Mouse (Mus musculus) midbrain, postnatal 0 days (tissue): Measurements from ENCODE around the gene Rtn4rl1. TPM values are rescaled to one million over a fixed set of nuclear protein-coding genes. Genes with fewer than 3 reads are reported as not detected.

Source experiments
- ATAC-seq: fragments of 200-750 bp; cut with Nextera tagmentation; 2 replicates; pipeline ENCODE4 v1.8.0; 2017; ENCODE audit warnings: moderate number of reproducible peaks, mild to moderate bottlenecking, moderate TSS enrichment, moderate library complexity; ENCODE audit not compliant: low FRiP score
- DNase-seq: peaks from one replicate; pipeline ENCODE4 v3.0.0-alpha.2; 2015; ENCODE audit warnings: low spot score
- H3K27ac ChIP-seq: fragments of 300-500 bp; sonication (generic); 2 replicates; pipeline ENCODE4 v1.5.1; 2014; ENCODE audit warnings: low read depth, mild to moderate bottlenecking, low read length, mixed read lengths
- H3K27me3 ChIP-seq: fragments of 300-500 bp; sonication (generic); 2 replicates; pipeline ENCODE4 v1.6.1; 2014; ENCODE audit warnings: low read length, control low read depth, mixed read lengths; ENCODE audit not compliant: insufficient read depth
- H3K36me3 ChIP-seq: fragments of 300-500 bp; sonication (generic); 2 replicates; pipeline ENCODE4 v1.6.1; 2014; ENCODE audit warnings: low read length, control low read depth, mixed read lengths; ENCODE audit not compliant: insufficient read depth
- H3K4me1 ChIP-seq: fragments of 300-500 bp; sonication (generic); 2 replicates; pipeline ENCODE4 v1.6.1; 2014; ENCODE audit warnings: mild to moderate bottlenecking, control low read depth, antibody characterized with exemption, low read length, mixed read lengths; ENCODE audit not compliant: insufficient read depth
- H3K4me2 ChIP-seq: fragments of 300-500 bp; sonication (generic); 2 replicates; pipeline ENCODE4 v1.6.1; 2014; ENCODE audit warnings: low read depth, mild to moderate bottlenecking, low read length, mixed read lengths; ENCODE audit not compliant: poor library complexity, severe bottlenecking
- H3K4me3 ChIP-seq: fragments of 300-500 bp; sonication (generic); 2 replicates; pipeline ENCODE4 v1.5.1; 2014; ENCODE audit warnings: low read depth, mild to moderate bottlenecking, low read length, moderate library complexity
- H3K9ac ChIP-seq: fragments of 300-500 bp; sonication (generic); replicated peaks from 2 replicates; pipeline ENCODE4 v1.6.1; 2014; ENCODE audit warnings: mild to moderate bottlenecking, low read length, moderate library complexity, mixed read lengths; ENCODE audit not compliant: poor library complexity, severe bottlenecking
- H3K9me3 ChIP-seq: fragments of 300-500 bp; sonication (generic); 2 replicates; pipeline ENCODE4 v1.6.1; 2016; ENCODE audit warnings: low read length, control low read depth
- CTCF ChIP-seq: IDR thresholded peaks from 2 replicates; pipeline ENCODE4 v1.5.1; 2016; ENCODE audit warnings: antibody characterized with exemption, mild to moderate bottlenecking
- WGBS: fragments of 180-500 bp; shearing (Covaris S2); extraction: QIAGEN DNeasy Blood & Tissue Kit; methylation state at CpG from one replicate; pipeline ENCODE4 v1.1.7; 2014; 5-methylcytosine and 5-hydroxymethylcytosine counted together
- polyA plus RNA-seq: library from polyadenylated mRNA; unstranded; fragments of >200 nt; fragmentation: Nextera tagmentation; extraction: Ambion mirVana; gene quantifications from 2 replicates; pipeline ENCODE4 v1.2.1, GENCODE M21; 2015
- total RNA-seq: library from RNA; depleted of rRNA; stranded (reverse); fragments of >200 nt; gene quantifications from 2 replicates; pipeline ENCODE4 v1.2.3, GENCODE M21; 2014

Gene Rtn4rl1
- total and polyA plus RNA-seq, 2 experiments from 2014 or later, result 17.5 to 18.5 TPM

GRCm38 (mm10) chr11:75194121-75194849 is 702 bp downstream of the Rtn4rl1 start:
- no peak for ATAC-seq
- Histone ChIP-seq H3K4me3 (peak overlapping the region; percentile 55), H3K36me3 (no peaks in the 10 kb centered on the region), H3K4me1 (peaks cover 14% of the 10 kb centered on the region; the same call in 1 of the 2 replicates), H3K27ac (peak overlapping the region; percentile 59; the same call in 1 of the 2 replicates), H3K9ac (peak overlapping the region; percentile 64), H3K27me3 (0 out of 2 replicates have a peak, but pooled peaks cover 4% of the 10 kb centered on the region), H3K4me2 (peak overlapping the region; percentile 82), H3K9me3 (no peaks in the 10 kb centered on the region)
- under 1% methylated on average over 52 of the region's 52 CpGs for WGBS
- DNase-seq, result no peak
- no peak for TF ChIP-seq CTCF

GRCm38 (mm10) chr11:75194850-75195461 is 1.4 kb downstream of the Rtn4rl1 start:
- TF ChIP-seq CTCF, result no peak; the same call in 1 of the 2 replicates
- 0 out of 2 replicates have a peak, but pooled peaks cover 4% of the 10 kb centered on the region for H3K27me3 ChIP-seq
- peak overlapping the region; percentile 82 for H3K4me2 ChIP-seq
- peak overlapping the region; percentile 59 for H3K27ac ChIP-seq
- peak overlapping the region; percentile 64 for H3K9ac ChIP-seq
- peak; percentile 64 for ATAC-seq
- WGBS, result under 1% methylated on average over 39 of the region's 39 CpGs
- H3K36me3 ChIP-seq, result no peaks in the 10 kb centered on the region
- H3K9me3 ChIP-seq, result no peaks in the 10 kb centered on the region
- H3K4me1 ChIP-seq, result peaks cover 8% of the 10 kb centered on the region; the same call in 1 of the 2 replicates
- DNase-seq, result peak; percentile 86
- H3K4me3 ChIP-seq, result peak overlapping the region; percentile 55

- Histone ChIP-seq H3K27ac (peak overlapping the region; percentile 26; the same call in 1 of the 2 replicates), H3K9ac (0 out of 2 replicates have a peak overlapping the region, but pooled peaks have one; percentile 24), H3K4me1 (peaks cover 5% of the 10 kb centered on the region; the same call in 1 of the 2 replicates), H3K4me3 (peak overlapping the region; percentile 55), H3K9me3 (no peaks in the 10 kb centered on the region), H3K36me3 (no peaks in the 10 kb centered on the region), H3K4me2 (peak overlapping the region; percentile 82), H3K27me3 (0 out of 2 replicates have a peak, but pooled peaks cover 4% of the 10 kb centered on the region)
- WGBS, result 52% methylated on average over 6 of the region's 6 CpGs
- no peak for DNase-seq
- no peak for ATAC-seq
- TF ChIP-seq CTCF, result no peak
These were observed 2.5 kb downstream of the Rtn4rl1 start for GRCm38 (mm10) chr11:75196131-75196530.

GRCm38 (mm10) chr11:75197956-75198355 is 4.4 kb downstream of the Rtn4rl1 start:
- Histone ChIP-seq H3K36me3 (no peaks in the 10 kb centered on the region), H3K27me3 (0 out of 2 replicates have a peak, but pooled peaks cover 4% of the 10 kb centered on the region), H3K27ac (no peak overlapping the region), H3K9ac (no peak overlapping the region), H3K4me2 (no peak overlapping the region), H3K4me3 (no peak overlapping the region), H3K4me1 (peaks cover 4% of the 10 kb centered on the region; the same call in 1 of the 2 replicates), H3K9me3 (no peaks in the 10 kb centered on the region)
- no peak for ATAC-seq
- no peak for DNase-seq
- 39% methylated on average over 7 of the region's 7 CpGs for WGBS
- TF ChIP-seq CTCF, result no peak

- no peak overlapping the region for H3K4me2 ChIP-seq
- no peaks in the 10 kb centered on the region for H3K36me3 ChIP-seq
- no peak overlapping the region for H3K27ac ChIP-seq
- no peak for TF ChIP-seq CTCF
- 62% methylated on average over 4 of the region's 4 CpGs for WGBS
- H3K9ac ChIP-seq, result no peak overlapping the region
- peaks cover 4% of the 10 kb centered on the region; the same call in 1 of the 2 replicates for H3K4me1 ChIP-seq
- no peaks in the 10 kb centered on the region for H3K9me3 ChIP-seq
- DNase-seq (no peak), ATAC-seq (no peak)
- no peak overlapping the region for H3K4me3 ChIP-seq
- 0 out of 2 replicates have a peak, but pooled peaks cover 4% of the 10 kb centered on the region for H3K27me3 ChIP-seq
These were observed 5.2 kb downstream of the Rtn4rl1 start for GRCm38 (mm10) chr11:75198792-75199191.

- DNase-seq, result no peak
- peaks cover 4% of the 10 kb centered on the region; the same call in 1 of the 2 replicates for H3K4me1 ChIP-seq
- ATAC-seq, result no peak
- no peak overlapping the region for H3K4me3 ChIP-seq
- H3K9ac ChIP-seq, result no peak overlapping the region
- no peaks in the 10 kb centered on the region for H3K9me3 ChIP-seq
- no peak overlapping the region for H3K27ac ChIP-seq
- TF ChIP-seq CTCF, result no peak
- 79% methylated on average over 5 of the region's 5 CpGs for WGBS
- no peaks in the 10 kb centered on the region for H3K36me3 ChIP-seq
- no peak overlapping the region for H3K4me2 ChIP-seq
- no peaks in the 10 kb centered on the region for H3K27me3 ChIP-seq
These were observed 6.4 kb downstream of the Rtn4rl1 start for GRCm38 (mm10) chr11:75199951-75200350.
